Mouse (Mus musculus): Measurements from ENCODE around the gene Nkain4. TPM values are rescaled to one million over a fixed set of nuclear protein-coding genes. Genes with fewer than 3 reads are reported as not detected.

Gene Nkain4
- polyA plus RNA-seq, 1 experiment from 2014 or later: 64.3 TPM

DNA sequence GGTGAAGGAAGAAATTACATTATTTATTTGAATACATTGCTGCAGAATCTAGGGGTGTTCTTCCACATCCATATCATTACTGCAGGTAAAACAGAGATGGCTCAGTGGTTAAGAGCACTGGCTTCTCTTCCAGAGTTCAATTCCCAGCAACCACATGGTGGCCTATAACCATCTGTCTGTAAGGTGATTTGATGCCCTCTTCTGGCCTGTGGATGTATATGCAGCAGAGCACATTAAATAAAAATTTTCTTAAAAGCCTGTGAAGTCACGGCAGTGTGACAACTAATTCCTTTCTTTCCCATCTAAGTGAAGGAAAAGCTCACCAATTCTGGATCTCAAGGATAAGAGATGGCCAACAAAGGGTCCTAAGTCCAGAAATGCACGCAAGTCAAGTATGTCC, 52.4 kb downstream of the Nkain4 start:
- Histone ChIP-seq H3K4me1 (peaks cover 8% of the 10 kb centered on the region; the same call in 1 of the 2 replicates), H3K4me3 (no peak overlapping the region), H3K9ac (replicated peaks) (no peak overlapping the region), H3K27me3 (no peaks in the 10 kb centered on the region), H3K4me2 (replicated peaks) (no peak overlapping the region), H3K27ac (replicated peaks) (no peak overlapping the region), H3K9me3 (no peaks in the 10 kb centered on the region), H3K36me3 (peaks cover 12% of the 10 kb centered on the region; the same call in 1 of the 2 replicates)
- WGBS: 29% methylated on average over 2 of the region's 2 CpGs
- no peak for ATAC-seq (replicated peaks)

GRCm38 (mm10) chr2:180897857-180898256, 56.6 kb downstream of the Nkain4 start:
- no peak overlapping the region for H3K4me2 ChIP-seq (replicated peaks)
- H3K27ac ChIP-seq (replicated peaks): peak overlapping the region; percentile 98
- H3K9ac ChIP-seq (replicated peaks): no peak overlapping the region
- no peaks in the 10 kb centered on the region for H3K27me3 ChIP-seq
- ATAC-seq (replicated peaks): no peak
- no peaks in the 10 kb centered on the region for H3K9me3 ChIP-seq
- WGBS: 69% methylated on average over 6 of the region's 6 CpGs
- peaks cover 1% of the 10 kb centered on the region; the same call in 1 of the 2 replicates for H3K36me3 ChIP-seq
- H3K4me3 ChIP-seq: no peak overlapping the region
- H3K4me1 ChIP-seq: peaks cover 27% of the 10 kb centered on the region

DNA sequence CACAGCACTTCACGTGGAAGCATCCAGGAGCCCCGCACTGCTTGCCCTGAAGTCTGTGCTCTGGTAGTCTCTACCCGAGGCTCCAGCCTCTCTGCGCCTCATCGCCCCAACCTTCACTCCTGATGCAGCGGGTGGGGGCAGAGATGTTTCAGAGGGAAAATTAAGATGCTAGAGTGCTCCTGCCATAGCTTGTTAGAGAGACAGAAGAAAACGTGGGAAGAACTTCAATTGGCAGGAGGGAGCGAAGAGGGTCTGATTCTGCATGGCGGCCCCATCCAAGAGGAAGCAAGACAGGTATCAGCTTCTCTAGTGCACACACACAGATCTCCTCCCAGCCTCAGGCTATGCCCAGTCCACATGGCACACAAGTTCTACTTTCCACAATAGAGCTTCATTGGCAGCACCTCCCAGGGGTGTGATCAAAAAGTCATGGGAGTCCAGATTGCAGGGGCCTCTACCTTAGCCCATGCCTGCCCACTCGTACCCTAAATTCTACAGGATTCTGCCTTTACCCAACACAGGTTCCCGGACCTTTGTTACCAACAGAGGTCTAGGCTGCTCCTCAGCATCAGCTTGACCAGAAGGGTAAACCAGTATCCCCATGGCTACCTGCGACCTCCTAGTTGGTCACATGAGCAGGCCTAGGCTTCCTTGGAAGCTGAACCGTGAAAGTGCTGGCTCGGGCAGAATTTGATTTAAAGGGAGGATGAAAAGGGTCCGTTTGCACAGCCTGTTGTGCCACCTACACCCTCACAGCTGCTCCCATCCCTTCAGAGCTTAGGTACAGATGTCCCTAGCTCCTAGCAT, 57.5 kb downstream of the Nkain4 start:
- Histone ChIP-seq H3K9me3 (no peaks in the 10 kb centered on the region), H3K36me3 (no peaks in the 10 kb centered on the region), H3K4me2 (replicated peaks) (0 out of 2 replicates have a peak overlapping the region, but pooled peaks have one; percentile 58), H3K27ac (replicated peaks) (peak overlapping the region; percentile 98), H3K4me1 (peaks cover 33% of the 10 kb centered on the region), H3K4me3 (no peak overlapping the region), H3K9ac (replicated peaks) (no peak overlapping the region; the same call in 1 of the 2 replicates), H3K27me3 (peaks cover 1% of the 10 kb centered on the region; the same call in 1 of the 2 replicates)
- 64% methylated on average over 15 of the region's 15 CpGs for WGBS
- ATAC-seq (replicated peaks): no peak

- Histone ChIP-seq H3K27ac (replicated peaks) (peak overlapping the region; percentile 98), H3K4me2 (replicated peaks) (peak overlapping the region; percentile 58), H3K9ac (replicated peaks) (peak overlapping the region; percentile 27), H3K36me3 (no peaks in the 10 kb centered on the region), H3K4me3 (peak overlapping the region; percentile 75), H3K4me1 (peaks cover 43% of the 10 kb centered on the region), H3K27me3 (peaks cover 7% of the 10 kb centered on the region; the same call in 1 of the 2 replicates), H3K9me3 (no peaks in the 10 kb centered on the region)
- WGBS: 71% methylated on average over 11 of the region's 11 CpGs
- no peak for ATAC-seq (replicated peaks)
Observed at GRCm38 (mm10) chr2:180895837-180896525, 58.5 kb downstream of the Nkain4 start.

DNA sequence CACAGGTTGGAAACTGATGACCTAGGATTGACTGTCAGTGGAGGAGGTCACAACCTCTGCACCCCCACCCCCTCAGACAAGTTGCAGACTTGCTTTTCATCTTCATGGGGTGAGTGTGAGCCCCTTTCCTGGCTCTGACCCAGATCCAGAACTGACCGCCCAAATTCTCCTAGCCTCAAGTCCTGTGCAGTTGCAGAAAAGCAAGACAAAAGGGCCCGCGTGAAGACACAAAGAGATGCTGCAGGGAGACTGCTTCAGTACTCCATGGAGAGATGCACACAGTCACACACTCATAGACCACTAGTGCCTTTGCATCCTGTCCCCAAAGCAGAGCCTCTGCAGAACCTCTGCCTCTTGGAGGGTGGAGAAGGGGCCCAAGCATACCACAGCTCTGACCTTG, 59.2 kb downstream of the Nkain4 start:
- Histone ChIP-seq H3K4me3 (peak overlapping the region; percentile 75), H3K27ac (replicated peaks) (peak overlapping the region; percentile 98), H3K36me3 (no peaks in the 10 kb centered on the region), H3K9me3 (no peaks in the 10 kb centered on the region), H3K9ac (replicated peaks) (peak overlapping the region; percentile 27), H3K4me2 (replicated peaks) (peak overlapping the region; percentile 58), H3K4me1 (peaks cover 50% of the 10 kb centered on the region), H3K27me3 (peaks cover 11% of the 10 kb centered on the region)
- no peak for ATAC-seq (replicated peaks)
- WGBS: 49% methylated on average over 3 of the region's 3 CpGs

GRCm38 (mm10) chr2:180894734-180895133, 59.8 kb downstream of the Nkain4 start:
- H3K27me3 ChIP-seq: peaks cover 16% of the 10 kb centered on the region
- no peaks in the 10 kb centered on the region for H3K36me3 ChIP-seq
- H3K4me1 ChIP-seq: peaks cover 56% of the 10 kb centered on the region
- WGBS: 2% methylated on average over 13 of the region's 13 CpGs
- peak overlapping the region; percentile 93 for H3K9ac ChIP-seq (replicated peaks)
- H3K9me3 ChIP-seq: no peaks in the 10 kb centered on the region
- ATAC-seq (replicated peaks): peak; percentile 54
- H3K4me3 ChIP-seq: peak overlapping the region; percentile 75
- H3K27ac ChIP-seq (replicated peaks): peak overlapping the region; percentile 98
- H3K4me2 ChIP-seq (replicated peaks): peak overlapping the region; percentile 58

DNA sequence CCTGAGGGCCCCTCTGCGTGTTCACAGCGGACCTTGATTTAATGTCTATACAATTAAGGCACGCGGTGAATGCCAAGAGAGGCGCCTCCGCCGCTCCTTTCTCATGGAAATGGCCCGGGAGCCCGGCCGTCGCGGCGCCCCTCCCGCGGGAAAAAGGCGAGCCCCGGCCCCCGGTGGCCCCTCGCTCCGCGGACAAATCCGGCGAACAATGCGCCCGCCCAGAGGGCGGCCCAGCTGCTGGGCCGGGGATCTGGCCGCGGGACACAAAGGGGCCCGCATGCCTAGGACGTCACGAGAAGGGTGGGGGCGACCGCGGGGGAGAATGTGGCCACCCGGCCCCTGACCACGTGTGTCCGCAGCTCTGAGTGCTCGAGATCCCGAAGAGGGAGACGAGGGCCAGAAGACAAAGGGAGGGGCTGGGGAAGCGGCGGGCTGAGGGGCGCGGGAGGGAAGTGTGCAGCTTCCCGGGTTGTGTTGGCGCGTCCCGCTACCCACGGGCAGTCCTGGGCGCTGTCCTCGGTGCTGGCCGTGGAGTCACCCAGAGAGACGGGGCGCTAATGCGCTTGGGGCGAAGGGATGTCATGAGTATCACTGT, 60.4 kb downstream of the Nkain4 start:
- no peaks in the 10 kb centered on the region for H3K9me3 ChIP-seq
- peak; percentile 18 for ATAC-seq (replicated peaks)
- H3K4me3 ChIP-seq: peak overlapping the region; percentile 75
- peak overlapping the region; percentile 93 for H3K9ac ChIP-seq (replicated peaks)
- H3K27ac ChIP-seq (replicated peaks): peak overlapping the region; percentile 98
- peak overlapping the region; percentile 58 for H3K4me2 ChIP-seq (replicated peaks)
- H3K4me1 ChIP-seq: peaks cover 62% of the 10 kb centered on the region
- H3K36me3 ChIP-seq: no peaks in the 10 kb centered on the region
- WGBS: under 1% methylated on average over 56 of the region's 57 CpGs
- peaks cover 16% of the 10 kb centered on the region for H3K27me3 ChIP-seq

DNA sequence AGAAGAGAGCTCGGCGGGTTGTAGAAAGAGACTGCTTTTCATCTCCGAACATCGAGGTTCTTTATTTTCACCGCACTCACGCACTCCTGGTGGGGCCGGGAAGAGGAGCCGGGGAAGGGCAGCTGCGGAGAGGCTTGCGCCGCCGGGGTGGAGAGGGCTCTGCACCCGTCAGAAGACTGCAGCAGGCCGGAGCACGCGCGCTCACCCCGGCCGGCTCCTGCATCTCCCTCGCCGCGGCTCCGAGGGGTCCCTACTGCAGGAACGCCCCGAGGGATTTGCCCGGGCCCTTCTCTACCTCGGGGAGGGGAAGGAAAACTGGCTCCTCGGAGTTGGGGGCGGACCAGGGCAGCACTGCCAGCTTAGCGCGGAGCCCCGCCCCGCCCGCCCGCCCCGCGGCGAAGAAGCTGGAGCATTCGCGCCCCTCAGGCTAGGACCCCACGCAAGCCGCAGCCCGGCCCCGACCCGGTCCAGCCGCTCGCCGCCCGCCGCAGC, 60.9 kb downstream of the Nkain4 start:
- H3K27ac ChIP-seq (replicated peaks): peak overlapping the region; percentile 98
- H3K36me3 ChIP-seq: no peaks in the 10 kb centered on the region
- peak overlapping the region; percentile 58 for H3K4me2 ChIP-seq (replicated peaks)
- H3K4me1 ChIP-seq: peaks cover 66% of the 10 kb centered on the region
- H3K9me3 ChIP-seq: no peaks in the 10 kb centered on the region
- peak overlapping the region; percentile 75 for H3K4me3 ChIP-seq
- WGBS: under 1% methylated on average over 50 of the region's 50 CpGs
- ATAC-seq (replicated peaks): peak; percentile 18
- peaks cover 16% of the 10 kb centered on the region for H3K27me3 ChIP-seq
- peak overlapping the region; percentile 93 for H3K9ac ChIP-seq (replicated peaks)

- H3K36me3 ChIP-seq: no peaks in the 10 kb centered on the region
- ATAC-seq (replicated peaks): peak; percentile 47
- H3K9me3 ChIP-seq: no peaks in the 10 kb centered on the region
- under 1% methylated on average over 96 of the region's 97 CpGs for WGBS
- peaks cover 70% of the 10 kb centered on the region for H3K4me1 ChIP-seq
- H3K9ac ChIP-seq (replicated peaks): peak overlapping the region; percentile 93
- peaks cover 16% of the 10 kb centered on the region for H3K27me3 ChIP-seq
- H3K27ac ChIP-seq (replicated peaks): peak overlapping the region; percentile 98
- H3K4me2 ChIP-seq (replicated peaks): peak overlapping the region; percentile 58
- H3K4me3 ChIP-seq: peak overlapping the region; percentile 75
Observed at GRCm38 (mm10) chr2:180892841-180893521, 61.5 kb downstream of the Nkain4 start.

- Histone ChIP-seq H3K27me3 (peaks cover 16% of the 10 kb centered on the region), H3K27ac (replicated peaks) (peak overlapping the region; percentile 98), H3K4me3 (peak overlapping the region; percentile 75), H3K9me3 (no peaks in the 10 kb centered on the region), H3K9ac (replicated peaks) (peak overlapping the region; percentile 93), H3K36me3 (no peaks in the 10 kb centered on the region), H3K4me2 (replicated peaks) (peak overlapping the region; percentile 58), H3K4me1 (peaks cover 67% of the 10 kb centered on the region)
- 12% methylated on average over 9 of the region's 9 CpGs for WGBS
- ATAC-seq (replicated peaks): no peak
Observed at GRCm38 (mm10) chr2:180891835-180892323, 62.6 kb downstream of the Nkain4 start.

DNA sequence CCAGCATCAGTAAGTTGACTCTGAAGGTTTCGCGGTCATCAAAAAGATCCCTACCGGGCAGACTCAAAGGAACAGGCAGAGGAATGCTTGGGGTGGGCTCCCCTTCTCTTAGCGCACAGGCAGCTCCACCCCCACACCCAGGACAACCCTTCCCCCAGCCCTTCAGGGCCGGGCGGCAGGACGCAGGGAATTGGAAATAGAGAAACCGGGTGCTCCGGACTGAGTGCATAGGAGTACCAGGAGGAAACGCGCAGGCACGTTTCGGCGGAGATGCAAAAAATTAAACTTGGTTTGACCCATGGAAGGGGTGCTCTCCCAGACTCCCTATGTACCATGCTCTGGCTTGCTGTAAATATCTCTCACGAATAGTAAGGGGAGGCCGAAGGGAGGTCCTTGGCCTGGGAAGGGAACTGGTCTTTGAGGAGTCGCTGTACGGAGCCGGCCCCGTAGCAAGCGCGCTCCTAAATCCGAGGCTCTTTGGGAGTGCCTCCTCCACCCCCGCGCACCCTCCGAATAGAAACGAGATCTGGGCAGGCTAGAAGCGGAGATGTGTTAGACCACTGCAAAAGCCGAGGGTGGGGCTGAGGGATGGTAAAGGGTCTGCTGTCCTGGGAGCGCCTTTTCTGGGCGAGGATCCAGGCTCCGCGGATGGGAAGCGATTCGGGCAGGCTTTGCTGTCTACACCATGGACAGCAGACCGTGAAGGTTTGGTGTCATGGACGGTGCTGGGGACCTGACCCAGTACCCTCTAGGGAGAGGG, 63.2 kb downstream of the Nkain4 start:
- H3K9me3 ChIP-seq: no peaks in the 10 kb centered on the region
- peak overlapping the region; percentile 98 for H3K27ac ChIP-seq (replicated peaks)
- peak overlapping the region; percentile 58 for H3K4me2 ChIP-seq (replicated peaks)
- H3K4me3 ChIP-seq: peak overlapping the region; percentile 75
- no peaks in the 10 kb centered on the region for H3K36me3 ChIP-seq
- peaks cover 16% of the 10 kb centered on the region for H3K27me3 ChIP-seq
- ATAC-seq (replicated peaks): no peak
- peak overlapping the region; percentile 93 for H3K9ac ChIP-seq (replicated peaks)
- H3K4me1 ChIP-seq: peaks cover 61% of the 10 kb centered on the region
- WGBS: 2% methylated on average over 37 of the region's 37 CpGs

Data from forebrain, embryonic 15.5 days (tissue).